Mouse (Mus musculus) neural tube, embryonic 13.5 days (tissue): Measurements from ENCODE around the gene Irgm1. TPM values are rescaled to one million over a fixed set of nuclear protein-coding genes. Genes with fewer than 3 reads are reported as not detected.
"Not testable (repeated sequence)": the region's sequence is repeated elsewhere in the genome, so short reads cannot be mapped to it uniquely, and the experiment has no call there.

Experiments used
- ATAC-seq: fragments of 200-750 bp; cut with Nextera tagmentation; 2 replicates; pipeline ENCODE4 v1.8.0; 2017; ENCODE audit warnings: low read depth, mild to moderate bottlenecking, moderate TSS enrichment, moderate library complexity
- H3K27ac ChIP-seq: fragments of 300-500 bp; sonication (generic); replicated peaks from 2 replicates; pipeline ENCODE4 v1.5.1; 2015; ENCODE audit warnings: moderate library complexity, mild to moderate bottlenecking, inconsistent platforms
- H3K27me3 ChIP-seq: fragments of 300-500 bp; sonication (generic); 2 replicates; pipeline ENCODE4 v1.6.1; 2015; ENCODE audit warnings: mild to moderate bottlenecking, inconsistent platforms
- H3K36me3 ChIP-seq: fragments of 300-500 bp; sonication (generic); 2 replicates; pipeline ENCODE4 v1.6.1; 2015; ENCODE audit warnings: mild to moderate bottlenecking, inconsistent platforms
- H3K4me1 ChIP-seq: fragments of 300-500 bp; sonication (generic); replicated peaks from 2 replicates; pipeline ENCODE4 v1.6.1; 2015; ENCODE audit warnings: inconsistent platforms
- H3K4me2 ChIP-seq: fragments of 300-500 bp; sonication (generic); 2 replicates; pipeline ENCODE4 v1.6.1; 2015; ENCODE audit warnings: inconsistent platforms, mild to moderate bottlenecking, moderate library complexity
- H3K4me3 ChIP-seq: fragments of 300-500 bp; sonication (generic); 2 replicates; pipeline ENCODE4 v1.5.1; 2015; ENCODE audit warnings: mild to moderate bottlenecking, inconsistent platforms
- H3K9ac ChIP-seq: fragments of 300-500 bp; sonication (generic); 2 replicates; pipeline ENCODE4 v1.6.1; 2015; ENCODE audit warnings: moderate library complexity, mild to moderate bottlenecking, inconsistent platforms
- H3K9me3 ChIP-seq: fragments of 300-500 bp; sonication (generic); 2 replicates; pipeline ENCODE4 v1.6.1; 2016; ENCODE audit warnings: inconsistent platforms
- WGBS: fragments of 180-500 bp; shearing (Covaris S2); methylation state at CpG from one replicate; pipeline ENCODE4 v1.1.7; 2015; 5-methylcytosine and 5-hydroxymethylcytosine counted together
- polyA plus RNA-seq: library from polyadenylated mRNA; unstranded; fragments of >200 nt; fragmentation: Nextera tagmentation; extraction: Ambion mirVana; gene quantifications from 2 replicates; pipeline ENCODE4 v1.2.1, GENCODE M21; 2015

Gene Irgm1
- polyA plus RNA-seq = 3.2 TPM in 2 replicates

DNA sequence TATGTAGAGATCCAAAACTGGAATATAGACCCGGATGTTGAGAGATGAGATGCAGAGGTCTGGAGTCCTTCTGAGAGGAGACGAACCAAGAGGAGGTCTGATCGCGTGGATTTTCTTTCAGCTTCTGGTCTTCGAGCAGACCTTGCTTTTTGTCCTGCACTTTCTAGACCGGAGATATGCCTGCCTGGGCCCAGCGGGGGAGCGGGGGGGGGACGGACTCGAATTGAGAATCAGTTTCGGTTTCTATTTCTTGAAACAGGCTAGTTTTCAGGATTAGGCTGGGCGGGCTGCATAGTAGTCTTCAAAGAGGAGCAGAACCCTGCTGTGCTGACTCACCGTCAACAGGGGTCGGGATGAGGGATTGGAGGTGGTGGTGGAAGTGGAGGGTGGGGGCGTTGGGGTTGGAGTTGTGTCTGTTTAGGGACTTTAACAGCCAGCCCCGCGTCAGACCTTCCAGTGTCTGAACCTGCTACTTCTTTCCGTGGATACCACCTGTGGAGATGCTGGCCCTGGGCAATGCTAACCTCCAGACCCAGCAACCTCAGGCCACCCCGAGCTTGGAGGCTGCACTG is at the start of gene Irgm1:
Irgm1 (minus strand) TSS at position 483 of the 572 bp plus-strand sequence.
- peaks cover 16% of the 10 kb centered on the region for H3K4me1 ChIP-seq
- H3K9me3 ChIP-seq = no peaks in the 10 kb centered on the region
- peak; percentile 44; the same call in 1 of the 2 replicates for ATAC-seq
- 3% methylated on average over 19 of the region's 19 CpGs for WGBS
- H3K27ac ChIP-seq = no peak within 1 kb of the TSS; the same call in 1 of the 2 replicates
- peak within 1 kb of the TSS; percentile 44 for H3K4me3 ChIP-seq
- H3K4me2 ChIP-seq = peak within 1 kb of the TSS; percentile 74
- H3K36me3 ChIP-seq = no peaks in the 10 kb centered on the region
- H3K9ac ChIP-seq = peak within 1 kb of the TSS; percentile 68
- H3K27me3 ChIP-seq = peaks cover 21% of the 10 kb centered on the region

DNA sequence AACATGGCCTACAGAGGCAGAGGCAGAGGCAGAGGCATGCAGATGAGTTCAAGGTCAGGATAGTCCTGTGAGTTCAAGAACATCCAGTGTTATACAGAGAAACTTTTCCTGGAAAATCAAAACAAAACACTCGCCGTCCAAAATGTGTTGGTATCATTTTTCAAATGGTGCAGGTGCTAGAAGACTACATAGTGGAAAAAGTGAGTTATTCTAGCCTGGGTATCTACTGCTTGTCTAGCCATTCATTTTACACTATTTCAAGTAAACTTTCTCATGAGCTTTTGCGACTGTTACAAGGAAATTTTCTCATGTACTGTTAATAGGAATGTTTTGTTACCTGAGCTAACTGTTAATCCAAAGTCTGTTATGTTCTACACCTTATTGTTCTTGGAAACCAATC is 46.9 kb upstream of the Irgm1 start:
- H3K9me3 ChIP-seq = no peaks in the 10 kb centered on the region
- ATAC-seq = no peak
- no peak overlapping the region for H3K27ac ChIP-seq
- no peak overlapping the region for H3K4me3 ChIP-seq
- no peaks in the 10 kb centered on the region for H3K36me3 ChIP-seq
- WGBS = 86% methylated on average over 3 of the region's 3 CpGs
- H3K27me3 ChIP-seq = no peaks in the 10 kb centered on the region
- H3K4me1 ChIP-seq = no peaks in the 10 kb centered on the region
- no peak overlapping the region for H3K9ac ChIP-seq
- H3K4me2 ChIP-seq = no peak overlapping the region

DNA sequence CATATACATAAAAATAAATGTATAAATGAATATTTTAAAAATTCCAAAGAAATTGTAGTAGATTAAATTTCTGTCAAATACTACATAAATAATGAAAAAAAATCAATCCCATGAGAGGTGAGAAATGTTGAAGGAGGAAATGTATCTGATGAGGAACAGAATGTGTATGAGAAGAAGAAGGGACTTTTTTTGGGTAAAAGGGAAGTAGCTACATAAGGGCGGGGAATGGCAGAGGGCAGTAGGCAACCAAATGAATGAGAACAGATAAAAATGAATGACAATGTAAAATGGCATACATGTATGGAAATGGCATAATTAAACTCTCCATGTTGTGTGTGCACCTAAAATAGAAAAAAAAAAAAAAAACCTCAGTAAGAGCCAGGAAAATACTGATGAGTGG is 42.1 kb upstream of the Irgm1 start:
- H3K27ac ChIP-seq = no peak overlapping the region
- no peaks in the 10 kb centered on the region for H3K36me3 ChIP-seq
- H3K4me1 ChIP-seq = no peaks in the 10 kb centered on the region
- WGBS = 94% methylated on average over 1 of the region's 1 CpGs
- no peak overlapping the region for H3K9ac ChIP-seq
- ATAC-seq = no peak
- no peak overlapping the region for H3K4me2 ChIP-seq
- H3K27me3 ChIP-seq = no peaks in the 10 kb centered on the region
- no peaks in the 10 kb centered on the region for H3K9me3 ChIP-seq
- no peak overlapping the region for H3K4me3 ChIP-seq

DNA sequence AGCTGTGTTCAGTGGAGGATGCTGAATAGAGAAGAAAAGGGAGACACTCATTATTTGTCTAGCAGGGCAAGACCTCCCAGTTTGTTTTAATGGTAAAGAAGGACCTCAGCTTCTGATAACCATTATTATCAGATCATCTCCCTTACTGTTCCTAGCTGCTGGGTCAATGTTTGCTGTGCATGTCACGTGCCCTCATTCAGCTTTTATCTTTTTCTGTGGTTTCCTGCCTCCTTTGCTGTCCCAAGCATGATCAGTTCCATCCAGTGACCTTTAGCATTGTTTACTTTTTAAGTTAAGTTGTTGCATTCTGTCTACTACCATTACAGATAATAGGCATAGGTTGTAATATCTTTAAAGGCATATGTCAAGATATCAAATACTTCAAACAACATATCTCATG is 37.0 kb upstream of the Irgm1 start:
- no peak overlapping the region for H3K4me2 ChIP-seq
- ATAC-seq = no peak
- H3K27ac ChIP-seq = no peak overlapping the region
- 64% methylated on average over 1 of the region's 1 CpGs for WGBS
- no peaks in the 10 kb centered on the region for H3K27me3 ChIP-seq
- H3K4me1 ChIP-seq = no peaks in the 10 kb centered on the region
- H3K36me3 ChIP-seq = no peaks in the 10 kb centered on the region
- H3K4me3 ChIP-seq = no peak overlapping the region
- no peak overlapping the region for H3K9ac ChIP-seq
- no peaks in the 10 kb centered on the region for H3K9me3 ChIP-seq

DNA sequence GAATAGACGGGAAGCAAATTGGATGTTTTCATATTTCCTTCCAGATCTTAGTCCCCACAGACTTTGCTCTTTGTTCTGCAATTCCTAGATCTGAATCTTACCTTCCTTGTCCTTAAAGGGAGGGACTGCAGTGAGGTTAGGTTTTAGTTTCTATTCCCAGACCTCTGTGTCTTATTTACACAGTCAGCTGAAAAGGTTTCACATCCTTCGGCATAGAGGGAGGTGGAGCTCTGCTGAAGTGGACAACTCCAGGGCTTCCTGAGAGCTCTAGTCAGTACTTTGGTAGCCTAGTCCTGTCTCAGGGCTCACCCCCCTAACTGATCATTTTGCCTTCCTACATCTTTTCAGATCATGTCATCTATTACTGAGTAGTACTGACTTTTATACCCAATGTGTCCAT is 30.5 kb upstream of the Irgm1 start, which contains the start of gene Gm5431:
Gm5431 (minus strand) TSS at position 194 of the 400 bp plus-strand sequence.
- Histone ChIP-seq H3K4me1 (no peaks in the 10 kb centered on the region), H3K27me3 (no peaks in the 10 kb centered on the region), H3K36me3 (no peaks in the 10 kb centered on the region), H3K9ac (no peak within 1 kb of the TSS), H3K9me3 (no peaks in the 10 kb centered on the region), H3K27ac (no peak within 1 kb of the TSS), H3K4me2 (no peak within 1 kb of the TSS), H3K4me3 (no peak within 1 kb of the TSS)
- no peak for ATAC-seq
- 73% methylated on average over 2 of the region's 2 CpGs for WGBS

DNA sequence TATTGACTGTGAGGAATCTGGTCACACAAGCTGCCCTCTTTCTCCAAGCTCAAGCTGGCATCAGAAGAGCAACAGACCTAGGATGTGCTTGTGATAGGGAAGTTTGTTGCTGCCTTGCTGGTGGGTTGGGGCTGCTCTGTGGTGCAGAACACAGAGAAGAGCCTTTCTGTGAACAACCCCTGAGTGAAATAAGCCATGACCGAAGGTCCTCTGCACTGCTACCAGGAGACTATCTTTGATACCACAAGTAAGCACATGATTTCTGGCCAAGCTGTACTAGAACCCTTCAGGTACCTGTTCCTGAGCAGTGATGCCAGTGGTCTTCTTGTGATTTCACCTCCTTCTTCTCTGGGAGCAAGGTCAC is 30.1 kb upstream of the Irgm1 start:
- 93% methylated on average over 1 of the region's 1 CpGs for WGBS
- not testable (repeated sequence) for H3K9ac ChIP-seq, ATAC-seq, H3K4me3 ChIP-seq, H3K27ac ChIP-seq, H3K27me3 ChIP-seq, H3K36me3 ChIP-seq, H3K4me2 ChIP-seq, H3K9me3 ChIP-seq, H3K4me1 ChIP-seq

DNA sequence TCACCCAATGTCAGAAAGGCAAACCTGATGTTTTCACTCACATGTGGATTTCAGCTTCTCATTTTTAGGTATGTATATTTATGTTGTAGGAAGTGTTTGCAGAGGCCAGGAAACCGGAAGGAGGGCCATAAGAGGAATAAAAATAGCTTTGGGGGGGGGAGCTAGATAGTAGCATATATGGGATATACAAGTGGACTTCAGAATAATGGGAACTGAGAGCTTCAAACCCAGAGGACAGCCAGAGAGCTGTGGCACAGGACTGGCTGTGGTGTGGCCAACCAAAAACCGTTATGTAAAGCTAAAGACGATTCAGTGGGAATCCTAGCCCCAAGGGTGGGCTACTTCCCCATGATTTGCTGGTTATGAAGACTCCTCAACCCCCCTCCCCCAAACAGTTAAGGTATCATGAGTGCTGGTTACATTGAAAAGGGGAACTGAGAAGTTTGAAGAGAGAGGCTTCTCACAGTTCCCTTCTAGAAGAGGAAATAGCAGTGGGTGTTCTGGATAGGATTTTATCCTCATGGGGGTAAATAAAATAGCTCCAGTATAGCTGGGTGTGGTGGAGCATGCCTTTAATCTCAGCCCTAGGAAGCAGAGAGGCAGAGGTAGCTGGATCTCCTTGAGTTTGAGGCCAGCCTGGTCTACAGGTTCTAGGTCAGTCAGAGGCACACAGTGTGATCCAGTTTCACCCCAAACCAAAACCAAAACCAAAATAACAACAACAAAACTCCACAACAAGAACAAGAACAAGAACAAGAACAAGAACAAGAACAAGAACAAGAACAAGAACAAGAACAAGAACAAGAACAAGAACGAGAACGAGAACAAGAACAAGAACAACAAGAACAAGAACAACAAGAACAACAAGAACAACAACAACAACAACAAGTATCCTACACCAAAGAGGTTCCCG is 29.4 kb upstream of the Irgm1 start:
- not testable (repeated sequence) for ATAC-seq, H3K9me3 ChIP-seq, H3K36me3 ChIP-seq, H3K4me3 ChIP-seq, H3K27ac ChIP-seq, H3K4me1 ChIP-seq, H3K27me3 ChIP-seq, H3K9ac ChIP-seq, H3K4me2 ChIP-seq
- whole genome bisulfite sequencing = 78% methylated on average over 6 of the region's 6 CpGs

DNA sequence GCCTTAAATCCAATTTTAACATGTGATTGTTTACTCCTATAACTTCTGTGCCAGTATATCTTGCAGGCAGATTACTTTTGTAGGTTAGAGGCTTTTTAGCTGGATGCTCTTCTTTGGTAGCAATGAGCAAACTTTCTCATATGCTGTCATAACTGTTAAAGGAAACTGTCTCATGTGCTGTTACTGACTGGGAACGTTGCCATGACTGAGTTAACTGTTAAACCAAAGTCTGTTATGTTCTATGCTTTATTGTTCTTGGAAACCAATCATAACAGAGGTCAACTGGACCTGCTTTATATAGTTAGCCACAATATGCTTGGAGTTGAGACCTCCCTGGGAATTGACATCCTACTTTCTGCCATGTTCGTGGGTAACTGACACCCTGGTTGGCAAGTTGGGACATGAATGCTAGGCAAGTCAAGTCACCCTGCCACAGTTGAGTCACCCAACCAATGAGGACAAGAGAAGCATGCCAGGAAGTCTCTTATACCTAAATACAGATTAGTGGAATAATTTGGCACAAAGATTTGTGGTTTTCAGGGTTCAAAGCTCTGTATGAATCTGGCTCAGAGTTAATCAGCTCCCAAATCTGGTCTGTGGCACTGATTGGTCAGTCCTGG is 27.4 kb upstream of the Irgm1 start:
- Histone ChIP-seq H3K4me2 (no peak overlapping the region), H3K36me3 (no peaks in the 10 kb centered on the region), H3K9ac (no peak overlapping the region), H3K4me3 (no peak overlapping the region), H3K27me3 (no peaks in the 10 kb centered on the region), H3K4me1 (no peaks in the 10 kb centered on the region), H3K9me3 (no peaks in the 10 kb centered on the region), H3K27ac (no peak overlapping the region)
- 74% methylated on average over 2 of the region's 2 CpGs for WGBS
- ATAC-seq = no peak

DNA sequence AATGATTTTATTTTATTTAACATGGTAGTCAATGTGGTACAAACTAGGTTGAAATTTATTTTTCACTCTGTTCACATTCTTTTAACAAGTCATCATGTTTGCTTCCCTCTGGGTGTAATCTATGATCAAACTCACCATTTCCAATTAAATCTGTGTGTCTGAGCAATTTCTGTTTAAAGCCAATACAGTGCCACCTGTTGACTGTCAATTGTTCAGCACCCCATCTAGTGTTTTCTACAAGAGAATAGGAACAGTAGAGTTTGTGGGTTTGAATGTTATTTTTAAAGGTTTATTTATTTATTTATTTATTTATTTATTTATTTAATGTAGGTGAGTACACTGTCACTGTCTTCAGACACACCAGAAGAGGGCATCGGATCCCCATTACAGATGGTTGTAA is 5.2 kb upstream of the Irgm1 start:
- 93% methylated on average over 1 of the region's 1 CpGs for WGBS
- H3K4me3 ChIP-seq = no peak overlapping the region
- no peak overlapping the region for H3K4me2 ChIP-seq
- H3K36me3 ChIP-seq = no peaks in the 10 kb centered on the region
- H3K4me1 ChIP-seq = peaks cover 6% of the 10 kb centered on the region
- no peak overlapping the region for H3K9ac ChIP-seq
- no peak for ATAC-seq
- peaks cover 18% of the 10 kb centered on the region for H3K27me3 ChIP-seq
- H3K27ac ChIP-seq = no peak overlapping the region
- no peaks in the 10 kb centered on the region for H3K9me3 ChIP-seq

DNA sequence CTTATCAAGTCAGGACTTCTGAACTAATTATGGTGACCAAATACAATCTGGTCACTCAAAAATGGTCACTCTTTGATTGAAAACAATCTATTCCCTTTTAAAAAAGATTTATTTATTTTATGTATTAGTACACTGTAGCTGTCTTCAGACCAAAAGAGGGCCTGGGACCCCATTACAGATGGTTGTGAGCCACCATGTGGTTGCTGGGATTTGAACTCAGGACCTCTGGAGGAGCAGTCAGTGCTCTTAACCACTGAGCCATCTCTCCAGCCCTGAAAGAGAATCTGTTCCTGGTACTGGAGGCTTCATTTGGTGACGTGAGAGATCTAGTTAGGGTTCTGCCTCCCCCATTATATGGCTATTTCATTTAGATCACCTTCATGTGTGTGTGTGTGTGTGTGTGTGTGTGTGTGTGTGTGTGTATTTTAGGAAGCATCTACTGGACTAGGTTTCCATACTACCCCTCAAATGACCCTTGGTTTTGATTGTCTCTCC is 3.9 kb upstream of the Irgm1 start:
- H3K9ac ChIP-seq, H3K36me3 ChIP-seq, H3K4me3 ChIP-seq, ATAC-seq, H3K9me3 ChIP-seq, H3K4me2 ChIP-seq, H3K27ac ChIP-seq: not testable (repeated sequence)
- WGBS = 56% methylated on average over 1 of the region's 1 CpGs
- Histone ChIP-seq H3K4me1 (peaks cover 16% of the 10 kb centered on the region), H3K27me3 (peaks cover 21% of the 10 kb centered on the region)

DNA sequence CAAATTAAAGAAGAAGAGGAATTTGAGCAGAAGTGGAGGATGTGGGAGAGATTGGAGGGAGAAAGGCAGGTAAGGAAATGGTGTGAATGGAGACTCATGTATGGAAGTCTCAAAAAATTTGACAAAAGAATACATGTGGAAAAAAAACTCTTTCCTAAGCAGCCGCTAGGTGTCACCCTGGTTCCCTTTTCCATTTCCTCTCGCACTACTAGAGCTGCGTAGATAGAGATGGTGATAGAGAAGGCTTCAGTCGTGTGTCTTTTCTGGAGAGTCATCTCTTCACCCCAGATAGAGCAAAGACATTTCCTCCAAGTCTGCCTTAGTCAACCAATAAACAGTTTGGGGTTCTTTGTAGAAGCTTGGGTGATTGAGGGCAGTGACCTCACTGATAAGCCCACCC is 3.0 kb upstream of the Irgm1 start:
- H3K9me3 ChIP-seq = no peaks in the 10 kb centered on the region
- no peak overlapping the region for H3K9ac ChIP-seq
- peaks cover 21% of the 10 kb centered on the region for H3K27me3 ChIP-seq
- no peak overlapping the region for H3K4me3 ChIP-seq
- no peak overlapping the region for H3K27ac ChIP-seq
- no peaks in the 10 kb centered on the region for H3K36me3 ChIP-seq
- no peak overlapping the region for H3K4me2 ChIP-seq
- 3% methylated on average over 4 of the region's 4 CpGs for WGBS
- peaks cover 16% of the 10 kb centered on the region for H3K4me1 ChIP-seq
- peak; percentile 51; the same call in 1 of the 2 replicates for ATAC-seq

DNA sequence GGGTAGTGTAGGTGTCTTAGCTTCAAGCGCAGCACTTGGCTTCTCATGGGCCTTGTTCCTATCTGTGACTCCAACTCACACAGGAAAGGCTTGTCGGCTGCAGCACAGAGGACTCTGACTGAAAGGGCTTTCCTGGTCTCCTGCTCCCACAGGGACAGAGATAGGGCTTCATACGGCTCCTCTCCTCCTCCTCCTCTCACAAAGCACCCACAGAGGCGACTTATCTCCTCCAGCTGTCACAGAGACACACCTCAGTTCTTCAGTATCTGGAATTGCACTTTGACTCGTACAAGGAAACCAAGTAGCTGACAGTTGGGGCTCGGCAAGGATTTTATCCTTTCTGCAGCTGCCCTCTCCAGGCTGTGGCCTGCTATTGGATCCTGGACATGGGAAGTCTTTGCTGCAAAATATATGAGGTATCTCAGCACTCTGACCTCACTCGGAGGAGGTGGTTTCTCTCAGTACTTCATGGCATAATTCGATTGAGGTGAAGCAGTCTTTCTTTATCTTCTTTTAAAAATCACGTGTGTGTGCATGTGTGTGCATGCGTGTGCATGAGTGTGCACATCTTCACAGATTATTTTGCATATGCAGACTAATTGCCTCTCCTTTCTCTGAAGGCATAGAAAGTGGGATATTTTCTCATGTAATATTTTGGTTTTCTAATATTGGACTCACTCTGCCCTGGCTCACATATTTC is 2.3 kb upstream of the Irgm1 start:
- Histone ChIP-seq H3K9me3 (no peaks in the 10 kb centered on the region), H3K4me2 (no peak overlapping the region), H3K4me1 (peaks cover 16% of the 10 kb centered on the region), H3K27ac (no peak overlapping the region), H3K27me3 (peaks cover 21% of the 10 kb centered on the region), H3K9ac (no peak overlapping the region), H3K36me3 (no peaks in the 10 kb centered on the region), H3K4me3 (no peak overlapping the region)
- WGBS = 77% methylated on average over 10 of the region's 10 CpGs
- no peak for ATAC-seq
